Mouse (Mus musculus): ENCODE data around the gene Prtn3. TPM values are rescaled to one million over a fixed set of nuclear protein-coding genes. Genes with fewer than 3 reads are reported as not detected.

Prtn3 gene
- polyA plus RNA-seq, 1 experiment from 2014 or later: 2.7 TPM

- H3K4me2 ChIP-seq (ENCODE audit: low read depth, low read length): peak overlapping the region; percentile 51
- H3K9me3 ChIP-seq (ENCODE audit: control insufficient read depth, low read length): no peaks in the 10 kb centered on the region
- H3K4me1 ChIP-seq (ENCODE audit: control insufficient read depth, insufficient read depth, low read length): peaks cover 49% of the 10 kb centered on the region
- peaks cover 48% of the 10 kb centered on the region for H3K27me3 ChIP-seq (replicated peaks; ENCODE audit: control insufficient read depth, insufficient read depth, low read length)
- peak overlapping the region; percentile 35 for H3K4me3 ChIP-seq (ENCODE audit: low read length)
- WGBS: 5% methylated on average over 21 of the region's 21 CpGs
- H3K9ac ChIP-seq (ENCODE audit: low read depth, low read length): no peak overlapping the region; the same call in 1 of the 2 replicates
- no peaks in the 10 kb centered on the region for H3K36me3 ChIP-seq (ENCODE audit: control insufficient read depth, insufficient read depth, low read length)
- H3K27ac ChIP-seq (ENCODE audit: low read length): no peak overlapping the region
- 0 out of 2 replicates have a peak, but pooled peaks have one; percentile 8 for ATAC-seq
Measured at GRCm38 (mm10) chr10:79919251-79919849, 45.1 kb downstream of the Prtn3 start.

GRCm38 (mm10) chr10:79920056-79920890, 46.0 kb downstream of the Prtn3 start:
- H3K4me2 ChIP-seq (ENCODE audit: low read depth, low read length): peak overlapping the region; percentile 67; the same call in 1 of the 2 replicates
- peaks cover 48% of the 10 kb centered on the region for H3K27me3 ChIP-seq (replicated peaks; ENCODE audit: control insufficient read depth, insufficient read depth, low read length)
- ATAC-seq: no peak
- no peak overlapping the region for H3K4me3 ChIP-seq (ENCODE audit: low read length)
- H3K36me3 ChIP-seq (ENCODE audit: control insufficient read depth, insufficient read depth, low read length): no peaks in the 10 kb centered on the region
- H3K27ac ChIP-seq (ENCODE audit: low read length): no peak overlapping the region
- H3K4me1 ChIP-seq (ENCODE audit: control insufficient read depth, insufficient read depth, low read length): peaks cover 40% of the 10 kb centered on the region
- H3K9ac ChIP-seq (ENCODE audit: low read depth, low read length): no peak overlapping the region
- H3K9me3 ChIP-seq (ENCODE audit: control insufficient read depth, low read length): no peaks in the 10 kb centered on the region
- WGBS: 22% methylated on average over 26 of the region's 26 CpGs

- Histone ChIP-seq H3K4me3 (ENCODE audit: low read length) (peak within 1 kb of the TSS; percentile 37), H3K4me1 (ENCODE audit: control insufficient read depth, insufficient read depth, low read length) (peaks cover 39% of the 10 kb centered on the region), H3K27ac (ENCODE audit: low read length) (no peak within 1 kb of the TSS), H3K9me3 (ENCODE audit: control insufficient read depth, low read length) (no peaks in the 10 kb centered on the region), H3K27me3 (replicated peaks; ENCODE audit: control insufficient read depth, insufficient read depth, low read length) (peaks cover 48% of the 10 kb centered on the region), H3K36me3 (ENCODE audit: control insufficient read depth, insufficient read depth, low read length) (no peaks in the 10 kb centered on the region), H3K9ac (ENCODE audit: low read depth, low read length) (peak within 1 kb of the TSS; percentile 58), H3K4me2 (ENCODE audit: low read depth, low read length) (peak within 1 kb of the TSS; percentile 67)
- ATAC-seq: 0 out of 2 replicates have a peak, but pooled peaks have one; percentile 14
- WGBS: 4% methylated on average over 41 of the region's 41 CpGs
Measured at GRCm38 (mm10) chr10:79920958-79921535, 46.8 kb downstream of the Prtn3 start, which contains the start of gene R3hdm4. TSS of gene R3hdm4 (minus strand) at chr10:79921208.

DNA sequence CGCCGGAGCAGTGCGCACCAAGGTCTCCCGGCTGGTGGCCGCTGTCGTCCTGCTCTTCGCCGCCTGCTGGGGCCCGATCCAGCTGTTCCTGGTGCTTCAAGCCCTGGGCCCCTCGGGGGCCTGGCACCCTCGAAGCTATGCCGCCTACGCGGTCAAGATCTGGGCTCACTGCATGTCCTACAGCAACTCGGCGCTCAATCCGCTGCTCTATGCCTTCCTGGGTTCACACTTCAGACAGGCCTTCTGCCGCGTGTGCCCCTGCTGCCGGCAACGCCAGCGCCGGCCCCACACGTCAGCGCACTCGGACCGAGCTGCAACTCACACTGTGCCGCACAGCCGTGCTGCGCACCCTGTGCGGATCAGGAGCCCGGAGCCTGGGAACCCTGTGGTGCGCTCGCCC, 47.3 kb downstream of the Prtn3 start:
- WGBS: 2% methylated on average over 34 of the region's 34 CpGs
- Histone ChIP-seq H3K27me3 (replicated peaks; ENCODE audit: control insufficient read depth, insufficient read depth, low read length) (peaks cover 48% of the 10 kb centered on the region), H3K4me2 (ENCODE audit: low read depth, low read length) (peak overlapping the region; percentile 67), H3K9ac (ENCODE audit: low read depth, low read length) (peak overlapping the region; percentile 58), H3K27ac (ENCODE audit: low read length) (no peak overlapping the region), H3K36me3 (ENCODE audit: control insufficient read depth, insufficient read depth, low read length) (no peaks in the 10 kb centered on the region), H3K4me3 (ENCODE audit: low read length) (peak overlapping the region; percentile 37), H3K4me1 (ENCODE audit: control insufficient read depth, insufficient read depth, low read length) (peaks cover 40% of the 10 kb centered on the region), H3K9me3 (ENCODE audit: control insufficient read depth, low read length) (no peaks in the 10 kb centered on the region)
- ATAC-seq: no peak

DNA sequence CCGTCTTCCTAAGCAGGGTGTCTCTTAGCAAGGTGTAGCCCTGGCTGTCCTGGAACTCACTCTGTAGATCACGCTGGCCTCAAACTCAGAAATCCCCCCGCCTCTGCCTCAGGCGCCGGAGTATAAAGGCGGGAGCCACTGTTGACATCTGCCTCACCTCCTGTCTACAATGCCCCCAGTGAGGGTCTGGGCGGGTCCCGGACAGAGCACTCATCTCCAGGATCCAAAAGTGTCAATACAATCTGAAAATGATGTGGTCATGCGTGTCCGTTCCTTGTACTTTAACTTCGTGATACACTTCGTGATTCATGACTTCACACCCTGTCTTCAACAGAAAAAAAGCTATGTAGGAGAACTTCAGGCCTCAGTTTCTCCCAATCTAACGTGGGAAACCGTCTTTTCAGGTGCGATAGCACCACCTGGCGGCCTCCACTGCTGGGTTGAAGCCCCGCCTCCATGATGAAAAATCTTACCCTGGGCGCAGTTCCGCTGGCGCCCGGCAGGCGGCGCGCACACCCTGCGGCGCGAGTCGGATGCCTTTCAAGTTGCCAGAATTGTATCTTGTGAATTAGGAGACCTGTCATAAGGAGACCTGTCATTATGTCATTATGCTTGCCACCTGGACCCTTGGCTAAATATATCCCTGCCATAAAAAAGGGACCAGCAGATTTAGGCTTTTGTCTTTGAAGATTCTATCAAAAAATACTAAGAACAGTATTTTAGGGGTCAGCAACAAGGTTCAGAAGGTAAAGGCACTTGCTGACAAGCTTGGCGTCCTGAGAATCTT, 50.9 kb downstream of the Prtn3 start:
- Histone ChIP-seq H3K4me1 (ENCODE audit: control insufficient read depth, insufficient read depth, low read length) (peaks cover 40% of the 10 kb centered on the region), H3K27ac (ENCODE audit: low read length) (peak overlapping the region; percentile 90), H3K4me2 (ENCODE audit: low read depth, low read length) (0 out of 2 replicates have a peak overlapping the region, but pooled peaks have one; percentile 86), H3K36me3 (ENCODE audit: control insufficient read depth, insufficient read depth, low read length) (no peaks in the 10 kb centered on the region), H3K9me3 (ENCODE audit: control insufficient read depth, low read length) (no peaks in the 10 kb centered on the region), H3K9ac (ENCODE audit: low read depth, low read length) (peak overlapping the region; percentile 100; the same call in 1 of the 2 replicates), H3K4me3 (ENCODE audit: low read length) (no peak overlapping the region; the same call in 1 of the 2 replicates), H3K27me3 (replicated peaks; ENCODE audit: control insufficient read depth, insufficient read depth, low read length) (peaks cover 24% of the 10 kb centered on the region)
- WGBS: 14% methylated on average over 29 of the region's 29 CpGs
- ATAC-seq: no peak

DNA sequence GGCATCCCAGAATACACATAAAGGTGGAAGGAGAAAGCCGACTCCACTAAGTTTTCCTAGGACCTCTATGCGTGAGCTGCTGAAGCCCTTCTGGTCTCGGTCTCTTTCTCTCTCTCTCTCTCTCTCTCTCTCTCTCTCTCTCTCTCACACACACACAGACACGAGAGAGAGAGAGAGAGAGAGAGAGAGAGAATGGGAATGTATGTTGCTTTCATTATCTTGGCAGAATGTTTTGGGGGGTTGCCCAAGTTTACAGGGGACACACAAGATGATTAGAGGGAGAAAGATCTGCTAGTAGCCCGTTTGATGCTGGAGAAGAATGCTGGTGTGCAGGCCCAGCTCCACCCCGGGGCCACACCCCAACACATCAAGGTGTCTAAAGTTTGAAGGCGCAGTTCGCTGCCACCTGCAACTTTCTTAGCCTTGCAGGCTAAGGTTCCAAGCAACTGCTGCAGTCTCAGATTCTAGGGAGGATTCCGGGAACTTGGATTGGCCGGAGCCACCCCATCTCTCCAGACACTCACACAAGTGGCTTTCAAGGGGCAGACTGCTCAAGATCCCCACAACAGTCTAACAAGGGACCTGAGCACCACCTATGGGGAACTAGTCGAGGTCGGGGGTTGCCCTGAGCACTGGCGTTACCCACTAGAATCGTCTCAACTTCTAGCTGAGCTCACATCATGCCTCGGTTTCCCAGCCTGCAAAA, 51.7 kb downstream of the Prtn3 start:
- ATAC-seq: peak; percentile 12

DNA sequence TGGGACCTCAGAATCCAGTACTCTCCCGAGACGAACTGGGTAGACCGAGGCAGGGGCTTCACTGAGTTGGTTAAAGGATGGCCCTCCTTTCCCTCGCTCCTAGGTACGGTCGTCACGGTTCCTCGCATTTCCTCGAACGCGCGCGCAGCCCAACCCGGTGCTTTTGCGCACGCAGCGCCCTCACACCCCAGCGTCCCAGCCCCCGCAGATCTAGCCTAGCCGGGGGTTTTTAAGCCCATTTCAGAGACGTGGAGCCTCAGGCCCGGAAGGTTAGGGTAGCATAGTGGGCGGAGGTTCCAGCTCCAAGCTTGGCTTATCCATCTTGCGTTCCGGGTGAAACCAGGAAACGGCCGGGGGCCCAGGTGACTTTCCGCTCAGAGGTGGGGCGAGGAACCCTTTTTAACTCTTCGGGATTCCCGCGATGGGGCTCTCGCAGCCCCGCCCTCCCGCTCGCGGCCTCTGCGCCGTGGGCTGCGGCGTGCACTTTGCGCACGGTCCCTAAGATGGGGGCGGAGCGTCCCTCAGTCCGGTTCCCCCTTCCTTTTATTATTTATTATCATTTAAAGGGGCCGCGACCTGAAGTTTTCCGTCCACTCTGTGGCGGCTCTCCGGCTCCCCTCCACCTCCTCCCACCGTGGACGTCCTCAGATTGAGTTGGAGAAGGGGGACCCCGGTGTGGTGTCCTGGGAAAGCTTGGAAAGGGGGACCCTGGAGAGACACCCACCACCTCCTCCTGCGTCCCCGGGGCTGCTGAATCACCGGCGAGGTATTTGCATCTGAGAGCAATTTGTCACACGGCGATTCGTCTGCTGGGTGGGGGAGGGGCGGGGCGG, 52.4 kb downstream of the Prtn3 start, which contains the start of gene Arid3a:
Gene Arid3a (plus strand): TSS at position 553 of the 833 bp plus-strand sequence.
- peaks cover 10% of the 10 kb centered on the region; the same call in 1 of the 2 replicates for H3K36me3 ChIP-seq (ENCODE audit: control insufficient read depth, insufficient read depth, low read length)
- peak within 1 kb of the TSS; percentile 100 for H3K9ac ChIP-seq (ENCODE audit: low read depth, low read length)
- peak within 1 kb of the TSS; percentile 99 for H3K4me3 ChIP-seq (ENCODE audit: low read length)
- H3K27ac ChIP-seq (ENCODE audit: low read length): peak within 1 kb of the TSS; percentile 99
- WGBS: under 1% methylated on average over 63 of the region's 63 CpGs
- ATAC-seq: peak; percentile 79
- H3K27me3 ChIP-seq (replicated peaks; ENCODE audit: control insufficient read depth, insufficient read depth, low read length): peaks cover 9% of the 10 kb centered on the region
- peaks cover 41% of the 10 kb centered on the region for H3K4me1 ChIP-seq (ENCODE audit: control insufficient read depth, insufficient read depth, low read length)
- peak within 1 kb of the TSS; percentile 86 for H3K4me2 ChIP-seq (ENCODE audit: low read depth, low read length)
- no peaks in the 10 kb centered on the region for H3K9me3 ChIP-seq (ENCODE audit: control insufficient read depth, low read length)

More for the DNA sequence above, 51.7 kb downstream of the Prtn3 start:
- Histone ChIP-seq H3K27me3 (replicated peaks; ENCODE audit: control insufficient read depth, insufficient read depth, low read length) (peaks cover 17% of the 10 kb centered on the region), H3K4me2 (ENCODE audit: low read depth, low read length) (peak overlapping the region; percentile 86), H3K4me1 (ENCODE audit: control insufficient read depth, insufficient read depth, low read length) (peaks cover 41% of the 10 kb centered on the region), H3K4me3 (ENCODE audit: low read length) (peak overlapping the region; percentile 99), H3K27ac (ENCODE audit: low read length) (peak overlapping the region; percentile 90), H3K9ac (ENCODE audit: low read depth, low read length) (peak overlapping the region; percentile 100), H3K9me3 (ENCODE audit: control insufficient read depth, low read length) (no peaks in the 10 kb centered on the region), H3K36me3 (ENCODE audit: control insufficient read depth, insufficient read depth, low read length) (peaks cover 4% of the 10 kb centered on the region; the same call in 1 of the 2 replicates)
- WGBS: 6% methylated on average over 14 of the region's 15 CpGs

All from intestine, embryonic 16.5 days (tissue).